Mouse (Mus musculus) neural tube, embryonic 15.5 days (tissue): ENCODE measurements around the gene Ncoa4. TPM values are rescaled to one million over a fixed set of nuclear protein-coding genes. Genes with fewer than 3 reads are reported as not detected.
A peak's percentile ranks its signal among the peaks of the same experiment; 100 is the strongest.
"Not testable (repeated sequence)": the region's sequence is repeated elsewhere in the genome, so short reads cannot be mapped to it uniquely, and the experiment has no call there.

Experiments used
- ATAC-seq: fragments of 200-750 bp; cut with Nextera tagmentation; 2 replicates; pipeline ENCODE4 v1.8.0; 2017; ENCODE audit warnings: mild to moderate bottlenecking, moderate TSS enrichment, moderate library complexity; ENCODE audit not compliant: low FRiP score
- H3K27ac ChIP-seq: fragments of 300-500 bp; sonication (generic); replicated peaks from 2 replicates; pipeline ENCODE4 v1.5.1; 2015; ENCODE audit warnings: mild to moderate bottlenecking, inconsistent platforms
- H3K27me3 ChIP-seq: fragments of 300-500 bp; sonication (generic); replicated peaks from 2 replicates; pipeline ENCODE4 v1.6.1; 2015; ENCODE audit warnings: inconsistent platforms
- H3K36me3 ChIP-seq: fragments of 300-500 bp; sonication (generic); 2 replicates; pipeline ENCODE4 v1.6.1; 2015; ENCODE audit warnings: inconsistent platforms
- H3K4me1 ChIP-seq: fragments of 300-500 bp; sonication (generic); 2 replicates; pipeline ENCODE4 v1.6.1; 2015; ENCODE audit warnings: inconsistent platforms
- H3K4me2 ChIP-seq: fragments of 300-500 bp; sonication (generic); 2 replicates; pipeline ENCODE4 v1.6.1; 2015; ENCODE audit warnings: inconsistent platforms, mild to moderate bottlenecking, moderate library complexity
- H3K4me3 ChIP-seq: fragments of 300-500 bp; sonication (generic); replicated peaks from 2 replicates; pipeline ENCODE4 v1.5.1; 2015; ENCODE audit warnings: mild to moderate bottlenecking, inconsistent platforms
- H3K9ac ChIP-seq: fragments of 300-500 bp; sonication (generic); replicated peaks from 2 replicates; pipeline ENCODE4 v1.6.1; 2015; ENCODE audit warnings: mild to moderate bottlenecking, inconsistent platforms
- H3K9me3 ChIP-seq: fragments of 300-500 bp; sonication (generic); replicated peaks from 2 replicates; pipeline ENCODE4 v1.6.1; 2016; ENCODE audit warnings: inconsistent platforms
- WGBS: fragments of 180-500 bp; shearing (Covaris S2); methylation state at CpG from one replicate; pipeline ENCODE4 v1.1.7; 2015; ENCODE audit warnings: mixed read lengths; 5-methylcytosine and 5-hydroxymethylcytosine counted together
- polyA plus RNA-seq: library from polyadenylated mRNA; unstranded; fragments of >200 nt; fragmentation: Nextera tagmentation; extraction: Ambion mirVana; gene quantifications from 2 replicates; pipeline ENCODE4 v1.2.1, GENCODE M21; 2015

Ncoa4 gene
- polyA plus RNA-seq, result 97.9 and 110 TPM in 2 replicates

DNA sequence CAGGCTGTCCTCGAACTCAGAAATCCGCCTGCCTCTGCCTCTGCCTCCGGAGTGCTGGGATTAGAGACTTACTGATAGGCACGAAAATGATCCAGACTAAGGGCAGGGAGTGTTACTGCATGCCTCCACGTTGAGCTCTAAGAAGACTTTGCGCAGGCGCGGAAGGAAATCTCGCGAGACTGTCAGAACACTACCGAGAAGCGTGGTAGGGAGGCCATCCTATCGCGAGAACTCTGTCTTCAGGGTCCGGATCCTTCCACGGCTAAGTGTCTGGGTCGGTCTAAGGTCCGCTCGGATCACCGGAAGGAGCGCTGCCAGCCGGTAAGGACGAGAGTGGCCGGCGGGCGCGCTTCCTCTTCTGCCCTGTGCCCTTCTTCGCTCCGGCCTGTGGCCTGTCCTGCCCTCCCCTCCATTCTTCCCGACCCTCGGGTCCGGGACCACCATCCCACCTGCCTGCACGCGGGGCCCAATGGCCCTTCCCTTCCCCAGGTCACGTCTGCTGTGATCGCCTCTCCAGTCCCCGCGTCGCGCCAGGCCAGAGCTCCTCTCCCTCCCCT, at the start of gene Ncoa4:
TSS of gene Ncoa4 (plus strand) at position 176 of the 557 bp plus-strand sequence.
- peak within 1 kb of the TSS; percentile 94 for H3K4me3 ChIP-seq
- peak within 1 kb of the TSS; percentile 89 for H3K27ac ChIP-seq
- H3K4me2 ChIP-seq, result peak within 1 kb of the TSS; percentile 92
- no peaks in the 10 kb centered on the region for H3K9me3 ChIP-seq
- peak within 1 kb of the TSS; percentile 97 for H3K9ac ChIP-seq
- H3K36me3 ChIP-seq, result no peaks in the 10 kb centered on the region
- no peaks in the 10 kb centered on the region for H3K27me3 ChIP-seq
- ATAC-seq, result peak; percentile 98
- peaks cover 30% of the 10 kb centered on the region for H3K4me1 ChIP-seq
- 0% methylated on average over 40 of the region's 40 CpGs for whole genome bisulfite sequencing

- not testable (repeated sequence) for H3K27ac ChIP-seq, H3K4me3 ChIP-seq, H3K4me2 ChIP-seq, H3K4me1 ChIP-seq, H3K27me3 ChIP-seq, ATAC-seq, H3K36me3 ChIP-seq, H3K9me3 ChIP-seq, H3K9ac ChIP-seq
- 92% methylated on average over 10 of the region's 10 CpGs for WGBS
These were observed 47.5 kb upstream of the Ncoa4 start for GRCm38 (mm10) chr14:32112124-32112523.

DNA sequence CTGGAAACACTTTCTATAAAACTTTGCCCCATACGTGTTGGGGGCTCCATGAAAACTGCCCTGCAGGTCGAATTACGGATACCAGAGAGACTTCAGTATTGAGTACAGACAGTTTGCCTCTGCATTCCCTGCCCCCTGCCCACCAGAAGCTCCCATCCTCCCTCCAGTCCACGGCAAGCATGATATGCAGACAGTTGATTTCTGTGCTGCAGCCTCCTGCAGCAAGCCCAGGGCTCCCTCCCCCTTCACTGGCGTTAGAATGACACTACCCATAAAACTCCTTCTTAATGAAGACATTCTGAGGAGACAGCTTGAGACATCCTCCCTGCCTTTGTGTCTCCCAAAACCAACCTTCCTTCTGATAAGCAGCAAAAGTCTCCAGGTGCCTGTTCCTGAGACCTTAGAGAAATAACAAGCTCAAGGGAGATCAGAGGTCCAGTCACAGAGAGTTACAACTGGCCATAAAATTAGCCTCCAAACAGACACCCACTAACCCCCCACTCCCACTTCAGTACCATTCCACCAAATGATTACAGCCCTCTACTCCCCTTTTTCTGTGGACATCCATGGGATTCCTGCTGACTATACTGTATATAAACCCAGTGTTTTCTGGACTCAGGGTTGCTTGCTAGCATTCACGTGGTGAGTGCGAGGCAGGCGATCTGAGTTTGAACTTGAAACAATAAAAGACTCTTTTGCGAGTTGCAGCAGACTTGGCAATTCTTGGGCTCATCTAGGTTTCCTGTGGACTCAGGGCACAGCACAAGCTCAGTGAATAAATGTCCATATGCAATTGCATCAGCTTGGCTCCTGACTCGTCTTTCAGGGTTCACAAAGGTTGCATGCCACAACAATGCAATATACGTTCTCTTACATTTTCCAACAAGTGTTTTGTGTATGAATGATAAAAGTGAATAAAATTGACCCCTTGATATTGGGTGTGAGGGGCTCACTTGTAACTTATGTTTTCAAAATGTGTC, 38.4 kb upstream of the Ncoa4 start:
- no peaks in the 10 kb centered on the region for H3K9me3 ChIP-seq
- H3K4me1 ChIP-seq, result no peaks in the 10 kb centered on the region
- H3K4me3 ChIP-seq, result no peak overlapping the region
- H3K27me3 ChIP-seq, result 0 out of 2 replicates have a peak, but pooled peaks cover under 1% of the 10 kb centered on the region
- H3K36me3 ChIP-seq, result no peaks in the 10 kb centered on the region
- H3K9ac ChIP-seq, result no peak overlapping the region
- H3K4me2 ChIP-seq, result no peak overlapping the region
- no peak overlapping the region for H3K27ac ChIP-seq
- ATAC-seq, result no peak
- 62% methylated on average over 11 of the region's 11 CpGs for WGBS

- no peak overlapping the region for H3K27ac ChIP-seq
- ATAC-seq, result no peak
- H3K36me3 ChIP-seq, result no peaks in the 10 kb centered on the region
- H3K4me2 ChIP-seq, result no peak overlapping the region
- no peaks in the 10 kb centered on the region for H3K9me3 ChIP-seq
- no peaks in the 10 kb centered on the region for H3K4me1 ChIP-seq
- no peak overlapping the region for H3K4me3 ChIP-seq
- H3K27me3 ChIP-seq, result 0 out of 2 replicates have a peak, but pooled peaks cover 2% of the 10 kb centered on the region
- H3K9ac ChIP-seq, result no peak overlapping the region
- 56% methylated on average over 2 of the region's 2 CpGs for WGBS
These were observed 37.7 kb upstream of the Ncoa4 start for GRCm38 (mm10) chr14:32121920-32122315.

- H3K4me3 ChIP-seq, result no peak overlapping the region
- no peaks in the 10 kb centered on the region for H3K4me1 ChIP-seq
These were observed 35.4 kb upstream of the Ncoa4 start for GRCm38 (mm10) chr14:32124261-32124660.

DNA sequence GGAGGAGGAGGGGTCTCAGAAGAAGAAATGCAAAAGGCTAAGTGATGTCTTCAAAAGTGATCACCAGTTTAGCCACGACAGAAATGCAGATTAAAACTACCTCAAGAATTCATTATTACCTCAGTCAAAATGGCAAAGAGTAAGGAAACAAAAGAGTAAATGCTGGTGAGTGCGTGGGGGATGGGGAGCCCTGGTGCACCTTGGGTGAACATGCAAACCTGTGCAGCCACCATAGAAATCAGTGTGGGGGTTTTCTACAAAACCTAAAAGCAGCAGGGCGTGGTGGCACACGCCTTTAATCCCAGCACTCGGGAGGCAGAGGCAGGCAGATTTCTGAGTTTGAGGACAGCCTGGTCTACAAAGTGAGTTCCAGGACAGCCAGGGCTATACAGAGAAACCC, 34.4 kb upstream of the Ncoa4 start:
- not testable (repeated sequence) for H3K36me3 ChIP-seq, H3K9me3 ChIP-seq, H3K27ac ChIP-seq, H3K9ac ChIP-seq, ATAC-seq, H3K27me3 ChIP-seq, H3K4me2 ChIP-seq, H3K4me1 ChIP-seq, H3K4me3 ChIP-seq
- WGBS, result 82% methylated on average over 5 of the region's 5 CpGs

More at GRCm38 (mm10) chr14:32124261-32124660, 35.4 kb upstream of the Ncoa4 start:
- ATAC-seq, result no peak
- 86% methylated on average over 3 of the region's 3 CpGs for WGBS
- no peak overlapping the region for H3K4me2 ChIP-seq
- H3K9ac ChIP-seq, result no peak overlapping the region
- H3K36me3 ChIP-seq, result no peaks in the 10 kb centered on the region
- H3K27me3 ChIP-seq, result 0 out of 2 replicates have a peak, but pooled peaks cover 2% of the 10 kb centered on the region
- no peaks in the 10 kb centered on the region for H3K9me3 ChIP-seq
- H3K27ac ChIP-seq, result no peak overlapping the region

GRCm38 (mm10) chr14:32128409-32128808, 31.3 kb upstream of the Ncoa4 start:
- 0 out of 2 replicates have a peak, but pooled peaks cover 2% of the 10 kb centered on the region for H3K27me3 ChIP-seq
- H3K27ac ChIP-seq, result no peak overlapping the region
- no peaks in the 10 kb centered on the region for H3K36me3 ChIP-seq
- no peaks in the 10 kb centered on the region for H3K9me3 ChIP-seq
- H3K9ac ChIP-seq, result no peak overlapping the region
- no peak for ATAC-seq
- H3K4me3 ChIP-seq, result no peak overlapping the region
- no peak overlapping the region for H3K4me2 ChIP-seq
- WGBS, result 87% methylated on average over 5 of the region's 5 CpGs
- H3K4me1 ChIP-seq, result no peaks in the 10 kb centered on the region

DNA sequence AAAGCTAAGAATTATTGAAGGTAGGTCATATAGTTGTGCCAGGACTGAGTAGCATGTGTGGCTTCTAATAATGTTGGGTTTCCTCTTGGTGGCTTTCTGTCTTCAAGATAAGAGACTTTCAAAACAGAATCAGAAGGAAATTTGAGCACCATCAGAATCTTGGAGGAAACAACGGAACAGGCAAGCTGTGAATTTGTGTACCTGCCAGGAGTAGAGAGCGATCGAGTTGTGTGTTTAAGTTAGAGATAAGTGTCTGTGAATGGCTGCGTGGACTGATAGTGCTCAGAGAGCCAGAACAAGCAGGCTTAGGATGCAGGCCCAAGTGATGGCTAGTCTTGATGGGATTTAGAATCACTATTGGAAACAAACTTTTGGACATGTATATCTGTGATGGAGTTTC, 27.8 kb upstream of the Ncoa4 start:
- WGBS, result 90% methylated on average over 4 of the region's 4 CpGs
- no peak for ATAC-seq
- no peaks in the 10 kb centered on the region for H3K4me1 ChIP-seq

DNA sequence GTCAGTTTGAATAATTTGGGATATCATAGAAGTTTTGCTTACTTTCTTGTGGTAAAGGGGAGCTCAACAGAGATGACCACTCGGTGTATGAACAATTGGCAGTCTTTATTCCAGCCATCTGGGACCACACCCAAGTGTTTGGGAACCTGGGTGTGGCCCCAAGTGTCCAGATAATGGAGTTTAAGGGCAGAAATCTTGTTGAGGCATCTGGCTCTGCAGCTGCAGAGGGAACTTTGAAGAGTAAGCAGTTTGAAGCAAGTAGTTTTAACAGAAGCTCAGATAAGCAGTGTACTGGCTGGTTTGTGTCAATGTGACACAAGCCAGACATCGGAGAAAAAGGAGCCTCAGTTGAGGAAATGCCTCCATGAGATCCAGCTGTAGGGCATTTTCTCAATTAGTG, 25.4 kb upstream of the Ncoa4 start:
- no peaks in the 10 kb centered on the region for H3K36me3 ChIP-seq
- ATAC-seq, result no peak
- no peaks in the 10 kb centered on the region for H3K9me3 ChIP-seq
- no peaks in the 10 kb centered on the region for H3K27me3 ChIP-seq
- WGBS, result 87% methylated on average over 2 of the region's 2 CpGs
- H3K4me1 ChIP-seq, result no peaks in the 10 kb centered on the region
- H3K9ac ChIP-seq, result no peak overlapping the region
- H3K4me3 ChIP-seq, result no peak overlapping the region
- no peak overlapping the region for H3K4me2 ChIP-seq
- no peak overlapping the region for H3K27ac ChIP-seq

More for the DNA sequence above, 27.8 kb upstream of the Ncoa4 start:
- Histone ChIP-seq H3K36me3 (no peaks in the 10 kb centered on the region), H3K4me3 (no peak overlapping the region), H3K27ac (no peak overlapping the region), H3K9me3 (no peaks in the 10 kb centered on the region), H3K27me3 (no peaks in the 10 kb centered on the region), H3K9ac (no peak overlapping the region), H3K4me2 (no peak overlapping the region)

DNA sequence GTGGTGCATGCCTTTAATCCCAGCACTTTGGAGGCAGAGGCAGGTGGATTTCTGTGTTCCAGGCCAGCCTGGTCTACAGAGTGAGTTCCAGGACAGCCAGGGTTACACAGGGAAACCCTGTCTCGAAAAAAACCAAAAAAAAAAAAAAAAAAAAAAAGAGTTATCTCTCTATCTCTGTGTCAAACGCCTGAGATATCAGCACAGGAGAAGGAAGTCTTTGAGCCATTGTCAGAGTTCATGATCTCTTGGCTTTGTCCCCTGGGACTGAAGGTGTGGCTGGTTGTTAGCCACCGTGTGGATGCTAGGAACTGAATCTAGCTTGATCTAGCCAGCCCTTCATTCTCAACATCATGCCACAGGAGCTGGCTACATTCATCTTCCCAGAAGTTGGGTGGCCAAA, 23.2 kb upstream of the Ncoa4 start:
- not testable (repeated sequence) for H3K9me3 ChIP-seq, H3K4me1 ChIP-seq, H3K4me3 ChIP-seq, ATAC-seq, H3K27ac ChIP-seq, H3K36me3 ChIP-seq, H3K9ac ChIP-seq, H3K27me3 ChIP-seq, H3K4me2 ChIP-seq
- 83% methylated on average over 3 of the region's 3 CpGs for WGBS

- no peak for ATAC-seq
These were observed 19.2 kb upstream of the Ncoa4 start for GRCm38 (mm10) chr14:32140359-32140965.

More at GRCm38 (mm10) chr14:32140359-32140965, 19.2 kb upstream of the Ncoa4 start:
- Histone ChIP-seq H3K4me2 (no peak overlapping the region), H3K9ac (no peak overlapping the region), H3K4me1 (no peaks in the 10 kb centered on the region), H3K27ac (no peak overlapping the region), H3K27me3 (no peaks in the 10 kb centered on the region), H3K4me3 (no peak overlapping the region), H3K36me3 (no peaks in the 10 kb centered on the region), H3K9me3 (no peaks in the 10 kb centered on the region)
- 81% methylated on average over 5 of the region's 5 CpGs for WGBS
